Mouse (Mus musculus) lung, embryonic 16.5 days (tissue): ENCODE data around the gene Slc38a8. TPM values are rescaled to one million over a fixed set of nuclear protein-coding genes. Genes with fewer than 3 reads are reported as not detected.

Experiments used
- ATAC-seq: fragments of 200-750 bp; cut with Nextera tagmentation; 2 replicates; pipeline ENCODE4 v1.8.0; 2017; ENCODE audit warnings: low read depth, mild to moderate bottlenecking, moderate library complexity
- H3K27ac ChIP-seq: fragments of 300-500 bp; sonication (generic); 2 replicates; pipeline ENCODE4 v1.5.1; 2014; ENCODE audit warnings: mild to moderate bottlenecking, control low read depth, low read length
- H3K27me3 ChIP-seq: fragments of 300-500 bp; sonication (generic); 2 replicates; pipeline ENCODE4 v1.6.1; 2014; ENCODE audit warnings: low read depth, low read length, mixed read lengths; ENCODE audit not compliant: control insufficient read depth, insufficient read depth
- H3K36me3 ChIP-seq: fragments of 300-500 bp; sonication (generic); 2 replicates; pipeline ENCODE4 v1.6.1; 2014; ENCODE audit warnings: low read length; ENCODE audit not compliant: control insufficient read depth, insufficient read depth
- H3K4me1 ChIP-seq: fragments of 300-500 bp; sonication (generic); replicated peaks from 2 replicates; pipeline ENCODE4 v1.6.1; 2014; ENCODE audit warnings: low read length, mixed read lengths; ENCODE audit not compliant: control insufficient read depth, insufficient read depth
- H3K4me2 ChIP-seq: fragments of 300-500 bp; sonication (generic); 2 replicates; pipeline ENCODE4 v1.6.1; 2014; ENCODE audit warnings: low read depth, low read length, control low read depth
- H3K4me3 ChIP-seq: fragments of 300-500 bp; sonication (generic); 2 replicates; pipeline ENCODE4 v1.5.1; 2014; ENCODE audit warnings: mild to moderate bottlenecking, low read length, control low read depth
- H3K9ac ChIP-seq: fragments of 300-500 bp; sonication (generic); 2 replicates; pipeline ENCODE4 v1.6.1; 2014; ENCODE audit warnings: low read length, control low read depth
- H3K9me3 ChIP-seq: fragments of 300-500 bp; sonication (generic); 2 replicates; pipeline ENCODE4 v1.6.1; 2016; ENCODE audit warnings: low read length; ENCODE audit not compliant: control insufficient read depth
- WGBS: fragments of 180-500 bp; shearing (Covaris S2); extraction: QIAGEN DNeasy Blood & Tissue Kit; methylation state at CpG from one replicate; pipeline ENCODE4 v1.1.7; 2014; 5-methylcytosine and 5-hydroxymethylcytosine counted together
- polyA plus RNA-seq: library from polyadenylated mRNA; unstranded; fragments of >200 nt; fragmentation: Nextera tagmentation; extraction: Ambion mirVana; gene quantifications from 2 replicates; pipeline ENCODE4 v1.2.1, GENCODE M21; 2015

Slc38a8 gene
- polyA plus RNA-seq, 1 experiment from 2014 or later, result not detected

- no peak overlapping the region for H3K27ac ChIP-seq
- H3K4me3 ChIP-seq, result no peak overlapping the region
- H3K36me3 ChIP-seq, result peaks cover 75% of the 10 kb centered on the region
- H3K4me1 ChIP-seq, result no peaks in the 10 kb centered on the region
- no peak for ATAC-seq
- no peaks in the 10 kb centered on the region for H3K9me3 ChIP-seq
- no peaks in the 10 kb centered on the region for H3K27me3 ChIP-seq
- H3K9ac ChIP-seq, result no peak overlapping the region
- no peak overlapping the region for H3K4me2 ChIP-seq
- WGBS, result 94% methylated on average over 7 of the region's 7 CpGs
Measured at GRCm38 (mm10) chr8:119528762-119529161, 27.3 kb upstream of the Slc38a8 start.

- Histone ChIP-seq H3K9ac (no peak overlapping the region), H3K36me3 (peaks cover 74% of the 10 kb centered on the region), H3K4me2 (no peak overlapping the region), H3K4me3 (no peak overlapping the region), H3K27me3 (no peaks in the 10 kb centered on the region), H3K4me1 (no peaks in the 10 kb centered on the region), H3K9me3 (no peaks in the 10 kb centered on the region), H3K27ac (no peak overlapping the region)
- 67% methylated on average over 7 of the region's 7 CpGs for WGBS
- ATAC-seq, result no peak
Measured at GRCm38 (mm10) chr8:119520102-119520501, 18.6 kb upstream of the Slc38a8 start.

- Histone ChIP-seq H3K4me2 (no peak overlapping the region), H3K27ac (no peak overlapping the region), H3K9ac (no peak overlapping the region), H3K4me1 (no peaks in the 10 kb centered on the region), H3K4me3 (no peak overlapping the region), H3K9me3 (no peaks in the 10 kb centered on the region), H3K36me3 (peaks cover 63% of the 10 kb centered on the region), H3K27me3 (no peaks in the 10 kb centered on the region)
- 63% methylated on average over 5 of the region's 5 CpGs for WGBS
- ATAC-seq, result no peak
Measured at GRCm38 (mm10) chr8:119516674-119517073, 15.2 kb upstream of the Slc38a8 start.

- peaks cover 57% of the 10 kb centered on the region for H3K36me3 ChIP-seq
- H3K9ac ChIP-seq, result no peak overlapping the region
- no peaks in the 10 kb centered on the region for H3K4me1 ChIP-seq
- no peak overlapping the region for H3K4me3 ChIP-seq
- no peak overlapping the region for H3K27ac ChIP-seq
- H3K27me3 ChIP-seq, result no peaks in the 10 kb centered on the region
- ATAC-seq, result no peak
- WGBS, result 80% methylated on average over 3 of the region's 3 CpGs
- H3K9me3 ChIP-seq, result no peaks in the 10 kb centered on the region
- no peak overlapping the region for H3K4me2 ChIP-seq
Measured at GRCm38 (mm10) chr8:119515767-119516166, 14.3 kb upstream of the Slc38a8 start.

- 82% methylated on average over 3 of the region's 3 CpGs for WGBS
- H3K9ac ChIP-seq, result no peak overlapping the region
- H3K9me3 ChIP-seq, result no peaks in the 10 kb centered on the region
- no peaks in the 10 kb centered on the region for H3K27me3 ChIP-seq
- peaks cover 55% of the 10 kb centered on the region for H3K36me3 ChIP-seq
- H3K4me2 ChIP-seq, result no peak overlapping the region
- H3K4me1 ChIP-seq, result no peaks in the 10 kb centered on the region
- H3K4me3 ChIP-seq, result no peak overlapping the region
- H3K27ac ChIP-seq, result no peak overlapping the region
- ATAC-seq, result no peak
Measured at GRCm38 (mm10) chr8:119514940-119515339, 13.4 kb upstream of the Slc38a8 start.

GRCm38 (mm10) chr8:119513405-119513804 is 11.9 kb upstream of the Slc38a8 start:
- 70% methylated on average over 4 of the region's 4 CpGs for WGBS
- ATAC-seq, result no peak

GRCm38 (mm10) chr8:119511722-119512121 is 10.2 kb upstream of the Slc38a8 start:
- peaks cover 50% of the 10 kb centered on the region for H3K36me3 ChIP-seq
- no peak for ATAC-seq

More at GRCm38 (mm10) chr8:119513405-119513804, 11.9 kb upstream of the Slc38a8 start:
- Histone ChIP-seq H3K4me2 (no peak overlapping the region), H3K4me3 (no peak overlapping the region), H3K27me3 (no peaks in the 10 kb centered on the region), H3K9ac (no peak overlapping the region), H3K36me3 (peaks cover 58% of the 10 kb centered on the region), H3K4me1 (no peaks in the 10 kb centered on the region), H3K9me3 (no peaks in the 10 kb centered on the region), H3K27ac (no peak overlapping the region)

GRCm38 (mm10) chr8:119510471-119510870 is 9.0 kb upstream of the Slc38a8 start:
- no peaks in the 10 kb centered on the region for H3K27me3 ChIP-seq
- no peak for ATAC-seq
- no peaks in the 10 kb centered on the region for H3K9me3 ChIP-seq
- 83% methylated on average over 9 of the region's 9 CpGs for WGBS
- H3K4me3 ChIP-seq, result no peak overlapping the region
- H3K36me3 ChIP-seq, result peaks cover 52% of the 10 kb centered on the region
- H3K4me2 ChIP-seq, result no peak overlapping the region
- no peaks in the 10 kb centered on the region for H3K4me1 ChIP-seq
- H3K9ac ChIP-seq, result no peak overlapping the region
- H3K27ac ChIP-seq, result no peak overlapping the region

More at GRCm38 (mm10) chr8:119511722-119512121, 10.2 kb upstream of the Slc38a8 start:
- WGBS, result 94% methylated on average over 7 of the region's 7 CpGs
- H3K9me3 ChIP-seq, result no peaks in the 10 kb centered on the region
- H3K4me3 ChIP-seq, result no peak overlapping the region
- no peaks in the 10 kb centered on the region for H3K4me1 ChIP-seq
- H3K9ac ChIP-seq, result no peak overlapping the region
- no peak overlapping the region for H3K4me2 ChIP-seq
- H3K27me3 ChIP-seq, result no peaks in the 10 kb centered on the region
- no peak overlapping the region for H3K27ac ChIP-seq

- no peak for ATAC-seq
- H3K9ac ChIP-seq, result no peak overlapping the region
- no peak overlapping the region for H3K27ac ChIP-seq
- H3K4me2 ChIP-seq, result no peak overlapping the region
- 72% methylated on average over 8 of the region's 8 CpGs for WGBS
- H3K4me3 ChIP-seq, result no peak overlapping the region
- no peaks in the 10 kb centered on the region for H3K27me3 ChIP-seq
- H3K36me3 ChIP-seq, result peaks cover 29% of the 10 kb centered on the region
- no peaks in the 10 kb centered on the region for H3K9me3 ChIP-seq
- H3K4me1 ChIP-seq, result 0 out of 2 replicates have a peak, but pooled peaks cover 4% of the 10 kb centered on the region
Measured at GRCm38 (mm10) chr8:119506106-119506505, 4.6 kb upstream of the Slc38a8 start.

- 43% methylated on average over 9 of the region's 9 CpGs for WGBS
- no peak overlapping the region for H3K27ac ChIP-seq
- H3K4me3 ChIP-seq, result no peak overlapping the region
- no peak for ATAC-seq
- no peaks in the 10 kb centered on the region for H3K27me3 ChIP-seq
- H3K4me1 ChIP-seq, result 0 out of 2 replicates have a peak, but pooled peaks cover 4% of the 10 kb centered on the region
- H3K9me3 ChIP-seq, result no peaks in the 10 kb centered on the region
- peaks cover 27% of the 10 kb centered on the region for H3K36me3 ChIP-seq
- H3K4me2 ChIP-seq, result no peak overlapping the region
- H3K9ac ChIP-seq, result no peak overlapping the region
Measured at GRCm38 (mm10) chr8:119505488-119505887, 4.0 kb upstream of the Slc38a8 start.
